Mouse (Mus musculus): ENCODE results near the gene Slc25a23. TPM values are rescaled to one million over a fixed set of nuclear protein-coding genes. Genes with fewer than 3 reads are reported as not detected.

Gene Slc25a23
- polyA plus RNA-seq, 1 experiment from 2014 or later = 7.4 TPM

GRCm38 (mm10) chr17:57099629-57100325 is 40.1 kb upstream of the Slc25a23 start:
- Histone ChIP-seq H3K36me3 (ENCODE audit: control insufficient read depth, insufficient read depth, low read length) (no peaks in the 10 kb centered on the region), H3K4me3 (replicated peaks; ENCODE audit: low read length) (no peak overlapping the region), H3K9me3 (replicated peaks; ENCODE audit: control insufficient read depth, low read length) (no peaks in the 10 kb centered on the region), H3K27me3 (ENCODE audit: control insufficient read depth, insufficient read depth, low read length) (no peaks in the 10 kb centered on the region), H3K4me2 (ENCODE audit: low read depth, low read length) (no peak overlapping the region), H3K9ac (ENCODE audit: low read length) (no peak overlapping the region), H3K4me1 (ENCODE audit: control insufficient read depth, insufficient read depth, low read length) (peaks cover 15% of the 10 kb centered on the region; the same call in 1 of the 2 replicates), H3K27ac (ENCODE audit: low read length) (no peak overlapping the region)
- WGBS = 11% methylated on average over 10 of the region's 10 CpGs
- ATAC-seq (ENCODE audit: insufficient read depth, low FRiP score) = no peak

DNA sequence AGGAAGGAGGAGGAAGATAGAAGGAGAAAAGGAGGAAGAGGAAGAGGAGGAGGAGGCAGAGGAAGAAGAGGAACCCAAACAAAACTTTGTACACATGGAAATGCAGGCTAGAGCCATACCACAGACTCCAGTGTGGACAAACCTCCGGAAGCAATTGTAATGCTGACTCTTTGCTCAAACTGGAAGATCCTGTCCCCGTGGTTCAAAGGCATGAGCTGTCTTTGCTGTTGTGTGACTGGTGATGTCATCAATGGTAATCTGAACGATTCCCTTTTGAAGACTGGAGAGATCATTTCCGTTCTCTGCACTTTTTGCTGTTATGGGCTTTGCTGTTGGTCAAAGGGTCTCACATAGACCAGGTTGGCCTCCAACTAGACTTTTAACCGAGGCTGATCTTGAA is 38.7 kb upstream of the Slc25a23 start:
- Histone ChIP-seq H3K4me2 (ENCODE audit: low read depth, low read length) (no peak overlapping the region), H3K4me3 (replicated peaks; ENCODE audit: low read length) (no peak overlapping the region), H3K9me3 (replicated peaks; ENCODE audit: control insufficient read depth, low read length) (no peaks in the 10 kb centered on the region), H3K36me3 (ENCODE audit: control insufficient read depth, insufficient read depth, low read length) (no peaks in the 10 kb centered on the region), H3K9ac (ENCODE audit: low read length) (no peak overlapping the region), H3K4me1 (ENCODE audit: control insufficient read depth, insufficient read depth, low read length) (peaks cover 8% of the 10 kb centered on the region; the same call in 1 of the 2 replicates), H3K27ac (ENCODE audit: low read length) (no peak overlapping the region), H3K27me3 (ENCODE audit: control insufficient read depth, insufficient read depth, low read length) (no peaks in the 10 kb centered on the region)
- no peak for ATAC-seq (ENCODE audit: insufficient read depth, low FRiP score)
- WGBS = 78% methylated on average over 5 of the region's 5 CpGs

GRCm38 (mm10) chr17:57096623-57096920 is 36.9 kb upstream of the Slc25a23 start:
- H3K4me3 ChIP-seq (replicated peaks; ENCODE audit: low read length) = peak overlapping the region; percentile 28
- ATAC-seq (ENCODE audit: insufficient read depth, low FRiP score) = peak; percentile 80
- WGBS = 1% methylated on average over 11 of the region's 11 CpGs

DNA sequence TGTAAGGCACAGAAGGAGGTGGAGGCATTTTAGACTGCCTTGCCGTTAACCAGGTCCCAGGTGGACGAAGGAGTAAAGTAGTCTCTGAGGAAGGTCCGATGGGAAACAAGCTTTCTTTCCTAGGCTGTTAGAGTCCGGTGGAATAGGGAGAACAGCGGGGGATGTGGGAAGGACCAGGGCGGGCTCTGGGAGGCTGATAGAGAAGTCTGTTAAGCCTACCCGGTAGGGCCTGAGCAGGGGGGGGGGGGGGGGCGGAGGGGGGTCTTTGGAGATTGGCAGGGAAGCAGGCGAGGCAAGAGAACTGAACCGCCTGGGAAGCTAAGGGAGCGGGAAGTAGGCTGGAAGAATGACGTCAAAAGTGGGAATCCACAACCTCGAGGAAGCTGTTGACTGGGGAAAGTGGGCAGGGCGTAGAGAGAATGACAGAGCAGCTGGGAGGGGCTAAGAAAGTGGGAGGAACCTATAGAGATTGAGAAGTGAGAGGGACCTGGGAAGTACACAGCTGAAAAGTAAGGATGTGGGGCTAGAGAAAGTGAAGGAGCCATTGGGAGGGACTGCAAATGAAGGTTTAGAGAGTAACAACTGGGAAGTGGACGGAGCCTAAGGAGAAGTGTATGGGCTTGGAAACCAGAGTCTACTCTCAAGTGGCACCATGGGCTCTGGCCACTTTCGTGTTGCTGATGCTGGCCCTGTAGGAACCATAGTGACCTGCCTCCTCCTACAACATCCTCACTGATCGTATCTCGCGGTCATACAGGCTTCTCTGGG is 36.4 kb upstream of the Slc25a23 start:
- WGBS = 2% methylated on average over 18 of the region's 19 CpGs
- no peak overlapping the region for H3K27ac ChIP-seq (ENCODE audit: low read length)
- peak overlapping the region; percentile 56 for H3K4me2 ChIP-seq (ENCODE audit: low read depth, low read length)
- peak overlapping the region; percentile 28 for H3K4me3 ChIP-seq (replicated peaks; ENCODE audit: low read length)
- H3K36me3 ChIP-seq (ENCODE audit: control insufficient read depth, insufficient read depth, low read length) = no peaks in the 10 kb centered on the region
- ATAC-seq (ENCODE audit: insufficient read depth, low FRiP score) = peak; percentile 89
- H3K9me3 ChIP-seq (replicated peaks; ENCODE audit: control insufficient read depth, low read length) = no peaks in the 10 kb centered on the region
- H3K9ac ChIP-seq (ENCODE audit: low read length) = peak overlapping the region; percentile 45; the same call in 1 of the 2 replicates
- peaks cover 8% of the 10 kb centered on the region; the same call in 1 of the 2 replicates for H3K4me1 ChIP-seq (ENCODE audit: control insufficient read depth, insufficient read depth, low read length)
- no peaks in the 10 kb centered on the region for H3K27me3 ChIP-seq (ENCODE audit: control insufficient read depth, insufficient read depth, low read length)

More at GRCm38 (mm10) chr17:57096623-57096920, 36.9 kb upstream of the Slc25a23 start:
- H3K36me3 ChIP-seq (ENCODE audit: control insufficient read depth, insufficient read depth, low read length) = no peaks in the 10 kb centered on the region
- H3K4me1 ChIP-seq (ENCODE audit: control insufficient read depth, insufficient read depth, low read length) = peaks cover 8% of the 10 kb centered on the region; the same call in 1 of the 2 replicates
- H3K9ac ChIP-seq (ENCODE audit: low read length) = 0 out of 2 replicates have a peak overlapping the region, but pooled peaks have one; percentile 16
- peak overlapping the region; percentile 56 for H3K4me2 ChIP-seq (ENCODE audit: low read depth, low read length)
- no peak overlapping the region for H3K27ac ChIP-seq (ENCODE audit: low read length)
- no peaks in the 10 kb centered on the region for H3K9me3 ChIP-seq (replicated peaks; ENCODE audit: control insufficient read depth, low read length)
- no peaks in the 10 kb centered on the region for H3K27me3 ChIP-seq (ENCODE audit: control insufficient read depth, insufficient read depth, low read length)

DNA sequence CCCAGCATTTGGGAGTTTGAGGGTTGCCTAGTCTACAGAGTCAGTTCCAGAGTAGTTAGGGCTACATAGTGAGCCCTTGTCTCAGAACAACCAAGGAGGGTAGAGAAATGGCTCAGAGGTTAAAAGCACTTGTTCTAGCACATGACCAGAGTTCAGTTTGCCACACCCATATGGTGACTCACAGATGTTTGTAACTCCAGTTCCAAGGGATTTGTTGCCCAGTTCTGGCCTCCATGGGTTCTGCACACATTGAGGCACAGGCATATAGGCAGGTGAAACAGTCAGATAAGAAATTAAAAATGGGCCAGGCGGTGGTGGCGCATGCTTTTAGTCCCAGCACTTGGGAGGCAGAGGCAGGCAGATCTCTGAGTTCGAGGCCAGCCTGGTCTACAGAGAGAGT is 34.6 kb upstream of the Slc25a23 start:
- H3K27me3 ChIP-seq (ENCODE audit: control insufficient read depth, insufficient read depth, low read length) = no peaks in the 10 kb centered on the region
- H3K4me3 ChIP-seq (replicated peaks; ENCODE audit: low read length) = no peak overlapping the region
- WGBS = 90% methylated on average over 3 of the region's 3 CpGs
- no peak overlapping the region for H3K27ac ChIP-seq (ENCODE audit: low read length)
- H3K9ac ChIP-seq (ENCODE audit: low read length) = no peak overlapping the region
- no peak for ATAC-seq (ENCODE audit: insufficient read depth, low FRiP score)
- H3K36me3 ChIP-seq (ENCODE audit: control insufficient read depth, insufficient read depth, low read length) = no peaks in the 10 kb centered on the region
- peaks cover 8% of the 10 kb centered on the region; the same call in 1 of the 2 replicates for H3K4me1 ChIP-seq (ENCODE audit: control insufficient read depth, insufficient read depth, low read length)
- H3K4me2 ChIP-seq (ENCODE audit: low read depth, low read length) = no peak overlapping the region
- no peaks in the 10 kb centered on the region for H3K9me3 ChIP-seq (replicated peaks; ENCODE audit: control insufficient read depth, low read length)

DNA sequence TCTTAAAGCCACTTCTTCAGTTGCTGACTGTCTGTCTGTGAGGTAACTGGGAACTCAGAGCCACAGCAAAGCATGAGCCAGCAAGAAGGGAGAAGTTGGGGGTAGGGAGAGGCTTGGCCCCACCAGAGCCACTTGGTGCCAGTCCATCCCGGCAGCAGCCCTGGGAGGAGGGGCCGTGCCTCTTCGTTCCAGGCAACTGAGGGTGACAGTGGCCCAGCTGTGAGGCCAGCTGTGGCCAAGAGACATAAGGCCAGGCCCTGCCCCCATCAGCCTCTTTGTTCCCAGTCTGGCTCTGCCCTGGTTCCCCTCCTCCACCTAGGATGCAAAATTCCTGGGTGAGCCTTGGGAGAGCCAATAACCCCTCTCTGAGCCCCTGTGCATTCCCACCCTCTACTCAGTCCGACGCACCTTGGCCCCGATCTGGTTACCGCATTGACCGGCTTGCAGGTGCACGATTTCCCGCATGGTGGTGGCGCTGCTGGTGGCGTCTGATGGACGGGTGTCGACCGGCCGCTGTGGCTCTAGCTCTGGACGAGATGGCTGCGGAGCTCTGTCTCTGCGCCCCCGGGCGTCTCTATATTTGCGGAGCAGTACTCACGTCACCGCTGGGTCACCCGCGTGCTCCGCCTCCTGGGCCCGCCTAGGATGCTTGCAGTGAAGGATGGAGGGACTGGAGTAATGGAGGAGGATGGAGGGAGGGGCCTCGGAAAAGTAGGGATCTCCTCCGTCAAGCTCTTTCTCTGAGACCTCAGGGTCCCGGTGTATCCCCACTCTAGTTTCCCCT is 27.6 kb upstream of the Slc25a23 start, which contains the start of gene Tubb4a:
Gene Tubb4a, minus strand, starts transcription at position 734 of the 784 bp plus-strand sequence.
- 1% methylated on average over 31 of the region's 31 CpGs for WGBS
- Histone ChIP-seq H3K4me2 (ENCODE audit: low read depth, low read length) (peak within 1 kb of the TSS; percentile 61), H3K4me3 (replicated peaks; ENCODE audit: low read length) (peak within 1 kb of the TSS; percentile 39), H3K36me3 (ENCODE audit: control insufficient read depth, insufficient read depth, low read length) (no peaks in the 10 kb centered on the region), H3K9ac (ENCODE audit: low read length) (peak within 1 kb of the TSS; percentile 49; the same call in 1 of the 2 replicates), H3K9me3 (replicated peaks; ENCODE audit: control insufficient read depth, low read length) (no peaks in the 10 kb centered on the region), H3K27me3 (ENCODE audit: control insufficient read depth, insufficient read depth, low read length) (no peaks in the 10 kb centered on the region; the same call in 1 of the 2 replicates), H3K27ac (ENCODE audit: low read length) (no peak within 1 kb of the TSS), H3K4me1 (ENCODE audit: control insufficient read depth, insufficient read depth, low read length) (peaks cover 7% of the 10 kb centered on the region; the same call in 1 of the 2 replicates)
- peak; percentile 68 for ATAC-seq (ENCODE audit: insufficient read depth, low FRiP score)

- Histone ChIP-seq H3K27ac (ENCODE audit: low read length) (no peak overlapping the region), H3K4me3 (replicated peaks; ENCODE audit: low read length) (no peak overlapping the region), H3K9me3 (replicated peaks; ENCODE audit: control insufficient read depth, low read length) (no peaks in the 10 kb centered on the region), H3K4me1 (ENCODE audit: control insufficient read depth, insufficient read depth, low read length) (peaks cover 7% of the 10 kb centered on the region; the same call in 1 of the 2 replicates), H3K4me2 (ENCODE audit: low read depth, low read length) (no peak overlapping the region), H3K27me3 (ENCODE audit: control insufficient read depth, insufficient read depth, low read length) (no peaks in the 10 kb centered on the region; the same call in 1 of the 2 replicates), H3K36me3 (ENCODE audit: control insufficient read depth, insufficient read depth, low read length) (no peaks in the 10 kb centered on the region), H3K9ac (ENCODE audit: low read length) (no peak overlapping the region)
- no peak for ATAC-seq (ENCODE audit: insufficient read depth, low FRiP score)
- WGBS = 84% methylated on average over 11 of the region's 11 CpGs
Measured at GRCm38 (mm10) chr17:57085970-57086757, 26.5 kb upstream of the Slc25a23 start.

- Histone ChIP-seq H3K27me3 (ENCODE audit: control insufficient read depth, insufficient read depth, low read length) (no peaks in the 10 kb centered on the region; the same call in 1 of the 2 replicates), H3K4me2 (ENCODE audit: low read depth, low read length) (no peak overlapping the region), H3K4me3 (replicated peaks; ENCODE audit: low read length) (no peak overlapping the region), H3K9ac (ENCODE audit: low read length) (no peak overlapping the region), H3K27ac (ENCODE audit: low read length) (no peak overlapping the region), H3K4me1 (ENCODE audit: control insufficient read depth, insufficient read depth, low read length) (peaks cover 12% of the 10 kb centered on the region), H3K9me3 (replicated peaks; ENCODE audit: control insufficient read depth, low read length) (no peaks in the 10 kb centered on the region), H3K36me3 (ENCODE audit: control insufficient read depth, insufficient read depth, low read length) (no peaks in the 10 kb centered on the region)
- no peak for ATAC-seq (ENCODE audit: insufficient read depth, low FRiP score)
- WGBS = 81% methylated on average over 5 of the region's 5 CpGs
Measured at GRCm38 (mm10) chr17:57082481-57082880, 22.8 kb upstream of the Slc25a23 start.

Measured in stomach, embryonic 16.5 days (tissue).